Mouse (Mus musculus) bone marrow macrophage, adult 2 months (primary cell): ENCODE measurements around the gene Cmtm7.

Source experiments
- CTCF ChIP-seq: IDR thresholded peaks from 2 replicates; pipeline ENCODE4 v1.5.1; 2012; ENCODE audit warnings: low read depth, mild to moderate bottlenecking, low read length, moderate library complexity
- POLR2A ChIP-seq: IDR thresholded peaks from 2 replicates; pipeline ENCODE4 v1.6.1; 2012; ENCODE audit warnings: mild to moderate bottlenecking, low read depth, low read length, borderline replicate concordance

DNA sequence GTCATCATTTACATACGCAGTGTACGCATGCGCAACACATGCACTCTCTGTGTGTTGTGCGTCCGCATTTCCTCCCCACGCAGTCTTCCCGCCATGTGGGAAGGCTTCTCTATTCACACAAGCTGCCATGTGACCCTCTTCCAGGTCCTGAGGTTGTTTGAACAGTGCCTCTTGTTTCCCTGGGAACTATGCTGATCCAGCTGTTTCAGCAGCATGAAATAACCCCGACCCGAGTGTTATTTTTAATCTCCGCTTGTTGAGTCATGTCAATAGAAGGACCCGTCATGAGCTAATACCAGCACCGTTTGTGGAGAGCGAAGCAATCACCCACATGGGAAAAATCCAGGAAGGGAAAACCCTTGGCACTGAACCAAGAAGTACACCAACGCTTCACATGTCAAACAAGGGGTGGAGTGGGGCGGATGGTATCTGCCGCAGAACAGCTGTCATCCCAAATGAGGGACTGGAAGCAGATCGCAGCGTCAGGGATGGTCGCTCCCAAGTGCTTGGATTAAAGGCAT, 23.6 kb upstream of the Cmtm7 start:
- TF ChIP-seq CTCF (no peak), POLR2A (no peak)
